Mouse (Mus musculus) C2C12 (cell line): ENCODE data around the gene Slamf9. TPM values are rescaled to one million over a fixed set of nuclear protein-coding genes. Genes with fewer than 3 reads are reported as not detected.

Experiments used
- H3K27me3 ChIP-seq: one replicate; pipeline ENCODE4 v1.6.1; 2011; ENCODE audit not compliant: control insufficient read depth, insufficient read depth, insufficient read length
- H3K36me3 ChIP-seq: one replicate; pipeline ENCODE4 v1.6.1; 2011; ENCODE audit not compliant: control insufficient read depth, insufficient read depth
- H3K4me3 ChIP-seq: one replicate; pipeline ENCODE4 v1.5.1; 2011; ENCODE audit warnings: mild to moderate bottlenecking, control low read depth; ENCODE audit not compliant: poor library complexity, insufficient read depth, severe bottlenecking
- H3K79me2 ChIP-seq: one replicate; pipeline ENCODE4 v1.6.1; 2011; ENCODE audit not compliant: control insufficient read depth, insufficient read depth
- H3K79me3 ChIP-seq: one replicate; pipeline ENCODE4 v1.6.1; 2011; ENCODE audit warnings: low read depth, control low read depth
- H3ac ChIP-seq: one replicate; pipeline ENCODE3; 2011; ENCODE audit warnings: low read depth; ENCODE audit not compliant: control insufficient read depth, insufficient read length
- CEBPB ChIP-seq: IDR thresholded peaks from one replicate; pipeline ENCODE4 v1.6.1; 2011; ENCODE audit warnings: low read depth, mild to moderate bottlenecking, control low read depth, moderate library complexity
- CTCF ChIP-seq: IDR thresholded peaks from one replicate; pipeline ENCODE4 v1.5.1; 2011; ENCODE audit not compliant: control insufficient read depth, insufficient read depth, insufficient read length
- FOSL1 ChIP-seq: IDR thresholded peaks from one replicate; pipeline ENCODE4 v1.8.0; 2011; ENCODE audit warnings: mild to moderate bottlenecking, low read length; ENCODE audit not compliant: poor library complexity, insufficient read depth, severe bottlenecking
- MAX ChIP-seq: IDR thresholded peaks from one replicate; pipeline ENCODE4 v1.6.1; 2011; ENCODE audit warnings: mild to moderate bottlenecking, control low read depth
- MYOD1 ChIP-seq: IDR thresholded peaks from one replicate; pipeline ENCODE4 v1.6.1; 2011; ENCODE audit warnings: low read depth; ENCODE audit not compliant: control insufficient read depth, insufficient read length
- MYOG ChIP-seq: IDR thresholded peaks from one replicate; pipeline ENCODE4 v1.6.1; 2011; ENCODE audit not compliant: control insufficient read depth, insufficient read length; ENCODE audit errors: extremely low read depth
- USF1 ChIP-seq: IDR thresholded peaks from one replicate; pipeline ENCODE4 v1.6.1; 2011; ENCODE audit warnings: low read depth, mild to moderate bottlenecking, control low read depth, moderate library complexity
- polyA plus RNA-seq: library from polyadenylated mRNA; unstranded; fragments of >200 nt; fragmentation: generic; extraction: Trizol; gene quantifications from one replicate; pipeline ENCODE4 v1.2.1, GENCODE M21; 2012; ENCODE audit warnings: missing spikeins

The Slamf9 gene
- polyA plus RNA-seq, 1 experiment = 0.19 TPM

DNA sequence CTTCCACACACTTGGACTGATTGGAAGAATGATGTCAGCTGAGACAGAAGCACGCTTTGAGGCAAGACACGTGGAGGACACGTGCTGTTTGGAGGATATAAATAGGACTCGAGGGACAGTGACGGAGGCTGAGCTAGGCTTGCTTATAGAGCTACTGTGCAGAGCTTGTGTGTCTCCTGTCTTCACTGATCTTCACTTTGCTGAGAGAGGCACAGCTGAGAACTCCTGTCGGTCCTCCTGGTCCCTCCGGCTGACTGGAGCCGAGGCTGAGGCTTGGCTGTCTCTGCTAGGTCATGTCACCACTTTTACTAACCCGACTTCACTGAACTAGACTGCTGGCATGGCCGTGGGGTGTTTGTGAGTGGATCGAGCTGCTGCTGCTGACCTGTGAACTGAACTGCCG, 48.5 kb downstream of the Slamf9 start:
- no peaks in the 10 kb centered on the region for H3K36me3 ChIP-seq
- H3K79me2 ChIP-seq = no peaks in the 10 kb centered on the region
- H3K79me3 ChIP-seq = no peaks in the 10 kb centered on the region
- H3K27me3 ChIP-seq = no peaks in the 10 kb centered on the region
- TF ChIP-seq USF1 (no peak), MAX (no peak), FOSL1 (no peak), MYOG (no peak)
- no peak overlapping the region for H3K4me3 ChIP-seq
- H3ac ChIP-seq = no peak overlapping the region

DNA sequence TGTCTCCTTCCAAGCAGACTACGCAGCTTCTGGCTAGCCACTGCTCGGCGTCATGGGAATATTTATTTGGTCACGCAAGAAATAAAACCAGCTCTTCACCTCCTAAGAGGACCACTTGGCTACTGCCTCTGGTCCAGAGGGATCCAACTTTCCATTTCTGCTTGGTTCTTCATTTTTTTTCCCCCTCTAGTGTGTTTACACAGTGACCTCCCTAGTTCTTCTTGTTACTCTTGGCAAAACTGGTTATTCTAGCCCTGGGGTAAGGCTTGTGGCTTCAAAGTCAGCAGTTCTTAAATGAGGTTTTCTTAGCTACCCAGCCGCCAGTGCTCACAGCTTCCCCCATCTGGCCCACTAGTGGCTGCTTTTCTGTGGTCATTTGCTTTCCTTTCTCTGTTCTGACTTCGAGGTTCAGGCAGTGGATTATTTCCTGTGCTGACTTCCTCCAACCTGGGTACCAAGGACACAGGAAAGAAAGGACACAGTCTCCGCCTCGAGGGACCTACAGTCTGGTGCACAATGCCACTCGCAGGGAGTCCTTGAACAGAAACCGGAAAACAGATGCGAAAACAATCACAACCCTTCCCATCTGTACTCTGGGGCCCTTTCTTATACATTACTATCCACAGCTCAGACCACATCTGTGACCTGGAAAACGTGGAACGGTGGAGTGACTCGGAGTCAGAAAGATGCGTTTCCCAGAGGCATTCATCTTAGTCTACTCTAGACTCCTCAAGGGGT, 50.0 kb downstream of the Slamf9 start:
- Histone ChIP-seq H3K4me3 (no peak overlapping the region), H3ac (no peak overlapping the region), H3K79me3 (no peaks in the 10 kb centered on the region), H3K79me2 (no peaks in the 10 kb centered on the region), H3K27me3 (no peaks in the 10 kb centered on the region), H3K36me3 (no peaks in the 10 kb centered on the region)
- no peak for TF ChIP-seq CTCF
- no peak for TF ChIP-seq FOSL1
- TF ChIP-seq CEBPB = no peak
- no peak for TF ChIP-seq MYOD1
- TF ChIP-seq USF1 = no peak
- no peak for TF ChIP-seq MYOG
- no peak for TF ChIP-seq MAX

DNA sequence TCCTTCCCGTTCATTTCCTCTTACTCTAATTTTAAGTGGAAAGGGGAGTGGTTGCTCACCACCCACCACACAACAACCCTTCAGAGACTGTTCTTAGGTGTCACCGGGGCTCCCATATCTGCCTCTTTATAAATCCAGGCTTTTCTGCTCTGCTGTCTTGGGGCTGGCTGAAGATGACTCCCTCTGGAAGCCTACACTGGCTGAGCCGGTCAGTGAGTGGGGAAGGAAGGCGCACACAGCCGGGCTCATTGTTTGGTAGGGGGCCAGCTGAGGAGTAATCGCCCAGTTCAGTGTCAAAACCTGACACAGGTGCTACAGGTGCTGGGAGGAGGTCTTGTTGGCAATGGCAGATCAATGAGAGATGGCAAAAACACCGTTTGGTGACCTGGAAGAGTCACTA, 50.8 kb downstream of the Slamf9 start:
- Histone ChIP-seq H3K27me3 (no peaks in the 10 kb centered on the region), H3K4me3 (no peak overlapping the region), H3K79me3 (no peaks in the 10 kb centered on the region), H3K79me2 (no peaks in the 10 kb centered on the region), H3K36me3 (no peaks in the 10 kb centered on the region), H3ac (no peak overlapping the region)
- no peak for TF ChIP-seq MYOD1
- no peak for TF ChIP-seq CEBPB
- TF ChIP-seq USF1 = no peak
- TF ChIP-seq MYOG = no peak
- no peak for TF ChIP-seq MAX
- no peak for TF ChIP-seq CTCF
- TF ChIP-seq FOSL1 = no peak

DNA sequence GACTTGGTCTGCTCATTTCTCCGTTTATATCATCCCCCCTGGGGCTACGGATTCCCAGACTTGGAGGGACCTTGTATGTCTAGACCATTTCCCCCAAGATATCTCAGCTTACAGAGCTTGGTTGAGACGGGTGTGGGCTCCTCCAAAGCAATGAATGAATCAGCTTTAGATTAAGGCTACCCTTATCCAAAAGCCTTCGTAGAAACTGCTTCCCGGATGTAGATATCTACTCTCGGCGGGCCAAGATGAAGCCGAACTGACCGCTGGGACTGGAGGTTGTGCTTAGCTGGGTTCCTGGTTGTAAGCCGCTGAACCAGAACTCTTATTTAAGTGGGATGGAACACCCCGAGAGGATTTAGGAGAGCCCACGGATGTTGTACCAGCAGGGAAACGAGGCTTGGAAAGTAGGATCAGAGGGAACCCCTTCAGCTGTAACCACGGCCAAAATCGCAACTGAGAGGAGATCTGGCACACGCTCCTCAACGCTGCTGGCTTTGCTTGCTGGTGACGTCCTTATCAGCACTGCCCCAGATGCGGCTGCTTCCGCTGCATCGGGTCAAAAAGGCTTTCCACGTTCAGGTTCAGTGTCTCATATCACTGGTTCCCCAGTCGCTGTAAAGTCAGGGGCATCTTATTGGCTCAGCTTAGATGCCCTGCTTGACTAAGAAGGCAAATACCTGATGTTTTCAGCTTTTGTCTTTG, 51.4 kb downstream of the Slamf9 start:
- Histone ChIP-seq H3ac (no peak overlapping the region), H3K79me3 (no peaks in the 10 kb centered on the region), H3K79me2 (no peaks in the 10 kb centered on the region), H3K27me3 (no peaks in the 10 kb centered on the region), H3K36me3 (no peaks in the 10 kb centered on the region), H3K4me3 (no peak overlapping the region)
- TF ChIP-seq FOSL1 (no peak), USF1 (no peak), MAX (no peak), MYOG (no peak), CTCF (no peak), CEBPB (no peak), MYOD1 (no peak)

DNA sequence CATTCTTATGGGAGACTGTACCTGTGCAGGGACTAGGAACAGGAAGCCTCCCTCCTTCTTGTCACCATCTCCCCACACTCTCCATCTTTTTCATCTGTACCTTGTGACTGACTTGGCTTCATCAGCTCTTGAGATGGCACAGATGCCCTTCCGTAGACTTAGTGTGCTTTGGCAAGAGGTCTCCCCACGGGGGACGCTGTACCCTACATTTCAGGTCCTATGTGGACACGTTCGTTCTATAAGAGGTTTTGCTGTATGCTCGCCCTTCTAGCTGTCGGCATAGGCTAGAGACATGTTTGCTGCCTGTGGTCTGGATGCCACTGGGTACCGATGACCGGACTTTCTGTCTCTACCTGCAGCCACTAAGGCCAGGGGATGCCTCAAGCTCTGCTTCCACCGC, 52.3 kb downstream of the Slamf9 start:
- no peaks in the 10 kb centered on the region for H3K36me3 ChIP-seq

More for the DNA sequence above, 52.3 kb downstream of the Slamf9 start:
- Histone ChIP-seq H3K4me3 (no peak overlapping the region), H3K27me3 (no peaks in the 10 kb centered on the region), H3K79me2 (no peaks in the 10 kb centered on the region), H3ac (no peak overlapping the region), H3K79me3 (no peaks in the 10 kb centered on the region)
- TF ChIP-seq FOSL1 (no peak), MYOD1 (no peak), MAX (no peak), USF1 (no peak), MYOG (no peak), CEBPB (no peak), CTCF (no peak)

Other genes starting within 250 kb of the Slamf9 start
- gene Atp1a4, start 216.9 kb upstream of the Slamf9 start, polyA plus RNA-seq = not detected
- 95.3 TPM for gene Igsf8, start 213.7 kb upstream of the Slamf9 start, polyA plus RNA-seq
- gene Atp1a2, start 177.3 kb upstream of the Slamf9 start, polyA plus RNA-seq = 0.76 TPM
- gene Kcnj9, start 146.0 kb upstream of the Slamf9 start, polyA plus RNA-seq = 0.06 TPM
- gene Kcnj10, start 134.1 kb upstream of the Slamf9 start, polyA plus RNA-seq = not detected
- gene Pigm, start 98.8 kb upstream of the Slamf9 start, polyA plus RNA-seq = 3.8 TPM
- gene Igsf9, start 6.4 kb downstream of the Slamf9 start, polyA plus RNA-seq = 4.1 TPM
- gene Tagln2, start 24.7 kb downstream of the Slamf9 start, polyA plus RNA-seq = 771 TPM
- not detected for gene Cfap45, start 45.4 kb downstream of the Slamf9 start, polyA plus RNA-seq
- not detected for gene Vsig8, start 80.6 kb downstream of the Slamf9 start, polyA plus RNA-seq
- not detected for gene Slamf8, start 115.2 kb downstream of the Slamf9 start, polyA plus RNA-seq
- not detected for gene Fcrl6, start 127.2 kb downstream of the Slamf9 start, polyA plus RNA-seq
- 0.89 TPM for gene Dusp23, start 157.6 kb downstream of the Slamf9 start, polyA plus RNA-seq
- gene Crp, start 222.7 kb downstream of the Slamf9 start, polyA plus RNA-seq = not detected